Mouse (Mus musculus): ENCODE measurements at regions not wholly inside any gene's neighbourhood (a gene's known extent, or its start where the extent isn't known, plus 50 kb on each side); places are given as distances from the start of the nearest gene placed in this dataset.
"Not testable (repeated sequence)": the region's sequence is repeated elsewhere in the genome, so short reads cannot be mapped to it uniquely, and the experiment has no call there.

DNA sequence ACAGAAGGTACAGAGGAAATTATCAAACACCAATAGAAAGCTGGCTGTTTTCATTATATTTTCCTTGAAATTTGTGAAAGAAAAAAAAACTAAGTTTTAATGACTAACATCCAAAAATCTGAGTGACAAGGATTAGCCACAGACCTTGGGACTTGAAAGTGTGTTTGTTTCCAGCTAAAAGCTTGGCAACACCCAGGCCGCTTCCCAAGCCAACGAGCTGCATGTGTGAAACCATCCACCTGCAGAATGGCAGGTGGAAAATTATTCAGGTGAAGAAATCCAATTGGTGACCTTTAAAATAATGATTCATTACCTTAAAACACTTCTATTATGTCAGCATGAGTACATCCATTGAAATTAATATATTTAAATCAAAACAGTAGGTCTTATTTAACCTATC, 672.7 kb upstream of the Mms22l start:
- DNase-seq: no peak

DNA sequence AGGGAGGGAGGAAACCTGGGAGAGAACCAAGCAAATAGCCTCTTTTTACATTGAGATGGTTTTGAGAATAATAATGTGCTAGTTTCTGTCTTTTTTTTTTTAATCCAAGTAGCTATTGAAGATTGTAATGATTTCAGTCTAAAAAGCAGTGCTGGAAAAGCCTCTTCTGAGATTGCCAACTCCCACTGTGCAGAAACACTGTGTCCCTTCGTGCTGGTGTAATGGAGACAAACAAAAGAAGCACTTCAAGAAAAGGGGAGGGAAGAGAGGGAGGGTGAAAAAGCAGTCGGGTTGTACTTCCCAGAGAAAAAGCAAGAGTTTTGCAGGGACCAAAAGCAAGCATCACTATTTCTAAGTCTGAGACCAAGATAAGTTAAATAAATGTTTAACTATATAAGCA, 669.4 kb upstream of the Mms22l start:
- no peak for DNase-seq

DNA sequence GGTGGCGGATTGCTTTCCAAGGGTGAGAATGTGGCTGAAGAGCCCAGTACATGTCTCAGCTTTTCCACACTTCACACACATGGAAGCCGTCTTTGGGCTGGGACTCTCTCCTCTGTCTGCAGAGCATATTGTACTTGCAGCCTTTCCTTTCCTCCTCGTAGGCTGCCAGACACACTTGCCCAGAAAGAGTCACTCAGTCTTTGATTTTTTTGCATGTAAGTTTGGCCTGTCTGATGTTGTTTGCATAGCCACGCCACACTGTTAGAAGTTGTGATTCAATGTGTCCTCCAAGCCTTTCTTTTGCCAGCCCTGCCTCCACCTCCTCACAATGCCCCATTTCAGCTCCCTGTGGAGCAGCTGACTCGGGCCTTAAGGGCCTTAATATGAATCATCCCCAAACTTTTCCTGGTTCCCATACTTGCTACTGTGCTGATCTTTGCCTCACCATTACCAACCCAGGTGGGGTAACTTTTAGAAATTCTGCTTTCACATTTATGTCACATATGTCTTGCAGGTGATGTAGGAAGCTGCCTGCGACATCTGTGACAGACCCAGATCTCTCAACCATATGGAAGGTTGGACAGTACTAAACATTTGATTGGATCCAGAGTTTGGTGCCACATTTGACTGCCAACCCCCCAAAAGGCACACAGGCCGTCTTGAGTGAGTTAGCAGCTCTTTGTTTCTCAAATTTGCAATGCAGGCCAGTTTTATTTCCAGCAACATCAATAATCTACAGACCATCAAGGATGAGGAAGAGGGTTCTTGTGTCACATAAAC, 663.7 kb upstream of the Mms22l start:
- DNase-seq: no peak

DNA sequence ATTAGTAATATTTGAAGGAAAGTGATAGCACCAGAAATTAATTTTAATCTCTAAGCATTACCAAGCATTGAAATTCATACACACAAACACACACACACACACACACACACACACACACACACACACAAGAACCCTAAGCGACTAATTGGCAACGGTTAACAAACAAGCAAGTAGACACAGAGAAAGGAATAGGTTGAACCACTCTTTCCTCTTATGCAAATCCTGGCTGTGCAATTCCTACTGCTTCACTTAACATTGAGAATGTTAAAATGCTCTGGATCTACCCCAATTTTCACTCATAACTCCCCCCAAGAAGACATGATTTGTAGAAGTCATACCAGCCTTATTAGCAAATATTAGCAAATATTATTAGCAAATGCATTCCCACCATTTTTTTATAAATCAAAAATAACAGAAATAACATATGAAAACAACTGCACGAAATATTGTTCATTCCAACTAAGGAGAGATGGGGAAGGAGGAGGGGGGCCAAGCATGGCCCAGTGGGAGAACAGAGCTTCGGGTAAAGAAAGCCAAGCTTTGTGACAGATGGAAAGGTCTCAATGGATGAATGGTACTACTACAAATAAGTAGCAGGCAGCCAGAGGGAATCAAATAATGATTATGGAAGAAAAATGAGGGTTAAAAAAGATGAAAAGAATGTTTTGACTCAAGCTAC, 652.5 kb upstream of the Mms22l start:
- DNase-seq: no peak

DNA sequence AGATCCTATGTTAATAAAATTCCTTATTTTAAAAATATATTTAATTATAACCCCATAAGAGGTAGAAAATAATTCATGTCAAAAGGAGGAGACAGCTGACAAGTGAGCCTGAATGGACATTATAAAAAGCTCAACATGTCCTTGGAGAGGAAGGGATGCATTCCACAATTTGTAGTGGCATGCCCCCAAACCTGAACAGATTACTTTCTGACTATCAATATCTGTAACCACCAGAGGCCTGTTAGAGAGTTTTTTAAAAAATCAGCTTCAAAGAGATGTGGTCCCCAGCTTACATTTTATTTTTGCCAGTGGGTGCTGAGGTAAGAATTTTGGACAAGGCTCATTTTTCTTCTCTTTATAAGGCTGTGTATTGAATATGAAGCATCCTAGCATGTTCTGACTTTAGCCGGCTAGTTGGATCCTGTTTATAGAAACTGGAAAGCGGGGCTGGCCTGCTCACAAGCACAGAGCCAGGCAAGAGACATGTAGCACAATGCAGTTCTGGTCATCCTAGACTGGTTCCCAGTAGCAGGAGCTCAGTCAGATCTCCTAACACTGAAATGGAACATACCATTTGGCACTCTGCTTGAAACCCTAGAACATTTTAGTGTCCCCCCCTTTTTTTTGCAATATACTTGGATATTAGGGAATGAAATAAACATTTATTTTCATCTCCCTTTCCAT, 651.8 kb upstream of the Mms22l start:
- no peak for DNase-seq

DNA sequence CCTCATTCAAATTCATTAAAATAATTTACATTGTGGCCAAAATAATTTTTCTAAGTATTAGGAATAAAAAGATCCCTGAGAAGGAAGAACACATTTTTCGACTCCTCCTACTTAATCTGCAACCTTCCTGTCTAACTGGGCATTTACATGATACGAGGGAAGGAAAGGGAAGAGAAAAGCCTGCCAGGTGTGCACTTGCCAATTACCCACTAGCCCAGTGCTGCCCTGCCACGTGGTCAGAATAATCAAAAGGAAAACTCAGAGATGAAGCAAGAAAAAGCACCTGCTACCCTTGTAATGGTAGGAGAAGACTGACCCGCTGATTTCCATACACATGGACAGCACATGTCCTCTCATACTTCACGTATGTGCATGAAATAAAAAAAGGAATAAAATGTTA, 651.0 kb upstream of the Mms22l start:
- no peak for DNase-seq

DNA sequence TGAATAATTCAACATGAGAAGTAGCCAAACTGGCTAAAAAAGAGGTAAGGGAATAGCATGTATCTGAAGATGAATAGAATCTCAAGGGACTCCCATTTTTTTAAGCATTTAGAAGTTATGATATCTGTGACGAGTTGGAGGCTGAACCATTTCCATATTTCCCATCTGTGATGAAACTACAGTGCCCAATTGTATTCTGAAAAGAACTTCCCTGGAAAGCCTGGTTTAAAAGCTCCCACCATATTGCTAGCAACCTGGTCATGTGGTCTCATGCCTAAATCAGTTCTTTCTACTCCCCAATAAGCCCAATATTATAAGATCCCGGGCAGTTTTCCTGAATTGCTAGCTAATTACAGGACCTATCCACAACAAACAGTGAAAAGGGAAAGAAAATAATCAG, 645.6 kb upstream of the Mms22l start:
- no peak for DNase-seq

DNA sequence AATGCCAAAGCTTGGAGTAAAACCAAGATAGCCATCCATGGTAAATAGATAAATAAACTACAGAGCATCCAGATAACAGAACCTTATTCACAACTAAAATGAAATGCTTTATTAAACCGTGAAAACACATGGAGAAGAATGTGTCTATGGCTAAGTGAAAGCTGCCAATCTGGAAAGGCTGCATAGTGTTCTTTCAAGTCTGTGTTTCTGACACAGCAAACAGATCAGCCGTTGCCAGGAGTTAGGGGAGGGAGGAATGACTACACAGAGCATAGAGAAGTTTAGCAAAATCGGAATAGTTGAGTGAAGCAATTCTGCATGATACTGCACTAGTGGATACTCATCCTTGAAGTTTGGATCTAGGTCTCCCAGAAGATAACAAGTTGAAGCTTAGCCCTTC, 633.8 kb upstream of the Mms22l start:
- DNase-seq: no peak

DNA sequence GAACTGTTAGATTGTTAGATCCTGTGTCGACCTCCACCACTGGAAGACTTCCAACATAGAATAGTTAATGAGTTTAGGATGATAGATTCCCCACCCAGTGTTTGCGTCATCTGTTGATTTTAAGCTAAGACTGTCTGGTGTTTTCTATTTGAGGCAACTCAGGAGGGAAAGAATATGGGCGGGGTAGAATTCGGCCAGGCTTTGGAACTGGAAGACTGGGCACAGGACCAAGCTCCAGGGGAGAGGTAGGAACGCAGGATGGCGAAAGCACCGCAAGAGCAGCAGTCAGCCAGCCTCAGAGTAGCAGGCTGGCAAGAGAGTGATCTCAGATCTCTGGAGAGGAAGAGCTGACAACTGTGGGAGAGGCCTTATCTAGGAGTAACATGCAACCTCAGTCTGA, 616.2 kb upstream of the Mms22l start:
- no peak for DNase-seq

DNA sequence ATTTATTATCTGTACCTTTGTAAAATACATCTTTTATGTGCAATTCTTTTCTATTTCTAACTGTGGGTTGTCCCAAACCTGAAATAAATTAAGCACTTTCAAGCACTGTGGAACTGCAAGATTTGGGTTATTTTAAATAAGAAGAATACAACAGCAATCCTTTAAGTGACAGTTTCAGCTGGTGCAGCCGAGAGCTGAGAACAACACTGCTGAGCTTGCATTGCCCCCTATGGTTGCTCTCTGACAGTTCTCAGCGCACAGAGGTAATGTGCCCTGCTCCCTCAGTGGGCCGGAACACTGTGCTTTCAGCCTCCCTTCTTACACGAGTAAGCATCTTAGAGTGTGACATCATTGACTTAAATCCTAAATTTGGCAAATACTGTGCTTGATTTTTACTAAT, 582.9 kb upstream of the Mms22l start:
- DNase-seq: no peak

DNA sequence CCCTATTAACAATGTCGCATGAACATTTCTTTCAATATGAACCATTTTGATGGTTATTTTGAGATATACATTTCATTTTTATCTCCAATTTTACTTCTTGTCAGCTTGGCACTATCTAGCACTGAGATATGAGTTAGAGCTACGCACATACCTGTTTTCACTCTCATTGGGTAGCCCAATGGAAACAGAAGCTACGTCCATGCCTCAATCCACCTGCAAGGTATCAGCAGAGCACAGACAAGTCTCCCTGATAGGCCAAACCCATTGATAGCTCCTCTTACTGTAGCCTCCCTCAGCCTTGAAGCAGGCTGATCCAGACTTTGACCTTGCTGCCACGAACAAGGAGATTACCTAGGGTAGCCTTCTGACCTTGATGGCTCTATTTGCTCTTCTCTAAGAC, 582.4 kb upstream of the Mms22l start:
- no peak for DNase-seq

DNA sequence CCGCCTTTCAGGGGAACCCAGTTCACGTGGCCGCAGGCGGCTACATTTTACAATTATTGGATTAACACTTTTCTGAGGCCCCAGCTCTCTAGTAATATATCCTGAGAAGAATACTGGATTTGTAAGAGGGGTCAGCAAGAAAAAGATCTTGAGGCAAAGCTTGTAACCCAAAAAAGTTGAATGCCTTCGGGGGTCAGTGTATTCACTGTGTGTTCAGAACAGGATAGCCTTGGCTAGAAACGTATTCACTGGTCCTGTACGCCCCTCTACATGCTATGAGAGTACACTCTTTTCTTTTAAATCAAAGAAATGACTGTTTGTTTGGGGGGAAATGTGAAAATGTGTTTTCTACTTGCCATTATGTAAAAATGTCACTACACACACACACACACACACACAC, 581.8 kb upstream of the Mms22l start:
- DNase-seq: no peak

DNA sequence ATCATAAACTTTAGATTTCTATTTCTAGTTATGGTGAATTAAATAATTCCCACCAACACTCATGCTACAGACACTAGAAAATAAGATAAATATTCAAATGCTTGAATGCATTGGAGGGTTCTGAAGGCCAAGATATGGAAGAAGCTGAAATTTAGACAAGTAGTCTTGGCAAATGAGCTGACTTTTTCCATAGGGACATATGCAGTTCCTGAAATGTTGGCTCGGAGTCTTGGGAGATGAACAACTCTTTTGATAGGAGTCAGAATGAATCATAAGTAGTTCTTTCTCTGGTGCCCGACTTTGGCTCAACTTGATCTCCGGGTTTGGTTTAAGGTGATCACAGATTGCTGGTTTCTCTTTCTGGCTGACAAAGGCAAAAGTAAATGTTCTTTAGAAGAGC, 574.7 kb upstream of the Mms22l start:
- DNase-seq: no peak

DNA sequence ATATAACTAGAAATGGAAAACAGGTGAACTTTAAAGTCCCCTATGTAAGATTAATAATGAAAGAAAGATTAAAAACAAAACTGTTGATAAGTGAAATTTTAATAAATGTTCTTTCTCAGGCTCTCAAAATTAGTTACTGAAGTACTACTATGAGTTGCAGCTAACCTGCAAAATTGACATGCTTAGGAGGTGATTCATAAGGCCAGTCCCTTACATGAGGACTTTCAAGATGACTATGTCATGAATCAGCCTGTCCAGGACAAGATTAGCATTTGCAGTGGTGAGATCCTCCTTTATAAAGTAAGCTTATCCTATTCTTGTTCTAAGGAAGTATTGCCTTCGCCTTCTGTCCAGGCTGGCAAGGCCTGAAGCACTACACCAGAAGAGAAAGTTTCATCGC, 542.1 kb upstream of the Mms22l start:
- no peak for DNase-seq

DNA sequence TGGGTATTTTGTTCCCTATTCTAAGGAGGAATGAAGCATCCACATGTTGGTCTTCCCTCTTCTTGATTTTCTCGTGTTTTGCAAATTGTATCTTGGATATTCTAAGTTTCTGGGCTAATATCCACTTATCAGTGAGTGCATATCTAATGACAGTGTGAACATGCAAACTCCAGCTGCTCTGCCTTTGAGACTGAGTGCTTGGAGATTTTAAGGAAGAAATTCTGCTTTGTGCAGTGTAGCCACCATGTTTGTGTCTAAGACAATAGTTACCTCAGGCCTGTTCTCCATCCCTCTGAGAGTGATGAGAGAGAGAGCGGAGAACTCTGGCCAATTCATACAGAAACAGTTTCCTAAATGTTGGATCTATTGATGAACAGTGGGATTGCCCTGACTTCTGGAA, 514.1 kb upstream of the Mms22l start:
- not testable (repeated sequence) for DNase-seq

DNA sequence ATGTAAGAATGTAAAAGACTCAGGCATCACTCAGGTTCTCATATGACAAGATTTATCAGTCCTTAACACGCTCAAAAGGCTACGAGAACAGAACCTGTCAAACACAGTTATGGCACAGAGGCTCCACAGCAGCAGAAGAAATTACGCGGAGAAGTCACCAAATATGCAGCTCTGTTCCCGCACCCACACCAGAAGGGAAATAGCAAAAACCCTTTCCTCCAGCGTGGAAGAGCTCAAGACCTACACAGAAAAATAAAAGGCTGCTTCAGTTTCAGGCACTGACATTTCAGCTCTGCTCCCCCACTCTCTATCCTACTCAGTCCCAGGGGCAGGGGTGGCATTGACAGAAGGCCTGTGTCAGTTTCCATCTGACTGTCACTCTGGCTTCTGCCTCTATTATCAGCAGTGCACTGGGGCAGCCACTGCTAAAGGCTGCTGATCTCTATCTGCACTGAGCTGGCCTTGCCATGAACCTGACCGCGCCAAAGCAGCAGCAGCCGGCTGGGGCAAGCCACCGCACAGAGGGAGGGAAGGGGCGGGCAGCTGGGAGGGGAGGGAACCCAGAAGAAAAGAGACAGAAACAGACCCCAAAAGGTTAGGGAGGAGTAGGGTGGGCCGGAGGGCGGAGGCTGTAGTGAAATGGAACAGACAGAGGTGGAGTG, 513.3 kb upstream of the Mms22l start:
- DNase-seq: no peak

DNA sequence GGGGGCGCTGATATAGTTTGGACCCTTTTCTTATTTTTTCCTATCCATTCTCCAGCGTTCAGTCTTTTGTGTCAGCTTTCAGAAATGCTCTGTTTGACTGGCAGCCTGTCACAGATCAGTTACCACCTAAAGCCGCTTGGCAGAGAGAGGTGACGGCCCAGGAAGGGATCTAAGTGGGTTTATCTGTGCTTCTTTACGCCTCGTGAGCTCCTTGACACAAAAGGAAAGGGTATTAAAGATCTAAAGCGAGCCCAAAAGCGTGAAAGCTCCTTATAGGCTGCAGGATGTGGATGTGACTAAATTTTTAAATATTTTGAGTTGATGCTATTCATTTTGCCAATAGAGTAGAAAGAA, 512.8 kb upstream of the Mms22l start:
- no peak for DNase-seq

DNA sequence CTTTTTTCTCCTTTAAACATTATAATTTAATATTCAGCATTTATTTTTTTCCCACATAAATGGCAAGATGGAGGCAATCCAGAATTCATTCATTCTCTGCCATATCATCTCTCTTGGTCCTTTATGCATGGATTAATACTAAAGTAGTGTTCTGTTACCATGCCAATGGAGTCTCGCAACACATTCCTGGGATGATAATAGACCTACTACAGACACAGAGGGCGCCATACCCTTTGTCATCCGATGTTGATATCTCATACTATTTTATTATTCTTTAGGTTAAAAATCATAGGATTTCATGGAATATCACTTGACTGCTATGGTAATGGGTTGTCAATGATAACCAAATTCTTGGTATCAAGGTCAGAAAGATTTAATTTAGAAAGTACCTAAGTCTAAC, 512.2 kb upstream of the Mms22l start:
- no peak for DNase-seq

DNA sequence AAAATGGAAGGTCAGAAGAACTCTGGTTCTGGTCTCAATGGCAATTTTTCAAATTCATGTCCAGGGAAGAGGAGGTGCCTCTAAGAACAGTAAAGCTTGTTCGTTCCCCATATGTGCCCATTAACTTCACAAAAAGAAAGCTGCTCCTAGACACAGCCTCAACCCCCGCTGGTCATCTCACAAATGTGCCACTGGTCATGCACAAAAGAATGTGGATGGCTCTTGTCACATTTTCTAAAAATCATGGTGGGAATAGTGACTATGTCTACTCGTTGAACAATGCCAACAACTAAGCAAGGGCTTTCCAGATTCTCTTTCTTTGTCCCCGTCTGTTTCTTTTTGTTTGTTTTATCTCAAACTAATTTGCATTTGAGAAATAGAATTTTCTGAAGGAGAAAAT, 510.3 kb upstream of the Mms22l start:
- no peak for DNase-seq

DNA sequence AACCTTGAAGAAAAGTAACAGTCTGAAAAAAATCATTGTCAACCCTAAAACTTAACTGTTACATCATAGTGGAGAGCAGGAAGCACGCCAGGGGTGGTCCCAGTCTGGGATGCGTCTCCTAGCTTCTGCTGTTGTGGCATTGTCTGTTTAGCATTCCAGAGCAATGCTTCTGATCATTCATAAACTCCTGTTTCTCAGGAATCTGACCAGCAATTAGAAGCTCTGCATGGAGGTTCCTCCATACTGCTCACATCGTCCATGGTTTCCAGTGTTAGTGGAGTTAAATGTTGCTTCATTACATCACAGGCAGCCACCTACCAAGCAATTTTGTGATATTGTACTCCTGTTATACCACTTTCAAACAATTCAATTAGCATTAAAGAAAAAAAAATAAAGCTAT, 502.4 kb upstream of the Mms22l start:
- no peak for DNase-seq

DNA sequence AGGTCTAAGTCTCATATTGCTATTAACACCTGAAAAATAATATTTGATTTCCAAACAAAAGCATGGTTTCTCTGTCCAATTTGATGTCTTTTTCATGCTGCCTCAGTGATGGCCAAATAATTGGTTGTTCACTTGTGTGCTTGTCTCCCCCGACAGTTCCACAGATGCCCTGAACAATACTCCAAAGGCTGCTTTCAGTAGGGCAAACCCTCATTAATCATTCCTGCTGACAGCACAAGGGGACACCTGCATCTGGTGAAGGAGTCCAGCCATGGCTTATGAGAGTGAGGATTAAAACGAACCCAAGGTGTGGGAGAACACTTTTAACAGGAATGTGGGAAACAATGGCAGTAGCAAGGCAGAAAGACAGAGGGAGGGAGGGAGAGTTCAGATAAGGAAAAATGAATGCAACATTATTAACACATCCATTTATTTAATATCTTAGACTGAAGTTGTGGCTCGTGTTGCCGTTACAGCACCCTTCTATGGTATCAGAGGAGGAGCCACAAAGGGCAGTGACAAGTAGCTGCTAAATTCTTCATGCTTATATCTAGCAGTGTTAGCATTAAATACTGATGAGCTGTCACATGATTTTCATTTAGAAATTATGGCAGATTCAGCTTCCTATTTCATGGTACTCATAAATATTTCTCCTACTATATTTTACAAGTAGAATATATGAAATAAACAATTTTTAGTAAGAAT, 501.8 kb upstream of the Mms22l start:
- DNase-seq: no peak

DNA sequence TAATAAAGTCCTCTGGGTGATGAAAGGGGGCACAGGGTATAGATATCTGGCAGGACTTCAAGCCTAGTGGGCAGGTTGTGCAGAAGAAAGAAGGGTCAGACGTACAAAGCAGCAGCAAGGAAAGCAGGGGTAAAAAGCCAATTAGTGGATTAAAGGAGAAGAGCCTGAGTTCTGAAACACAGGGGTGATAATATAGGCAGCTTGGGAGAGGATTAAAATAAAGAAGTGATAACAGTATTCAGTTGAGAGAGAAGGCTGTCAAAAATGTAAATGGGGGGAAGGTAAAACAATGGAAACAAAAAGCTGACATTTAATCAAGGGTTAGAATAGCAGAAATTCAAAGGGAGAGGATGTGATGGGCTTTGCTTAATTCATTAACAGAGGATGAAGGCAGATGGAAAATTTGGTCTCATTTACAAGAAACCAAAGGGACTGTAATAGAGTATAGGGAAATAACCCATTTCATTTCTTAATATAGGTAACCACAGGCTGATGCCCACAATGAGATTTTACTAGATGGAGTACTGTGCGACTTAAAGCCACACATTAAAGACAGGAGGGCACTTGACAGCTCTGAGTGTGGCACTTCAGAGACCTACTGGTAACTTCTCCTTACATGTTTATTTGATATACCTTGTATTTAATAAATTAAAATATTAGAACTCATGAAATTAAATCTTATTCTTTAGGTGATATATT, 489.8 kb upstream of the Mms22l start:
- no peak for DNase-seq

All from cerebellum, adult 8-10 months (tissue).